Mouse (Mus musculus) stomach, embryonic 14.5 days (tissue): ENCODE measurements at regions not wholly inside any gene's neighbourhood (a gene's known extent, or its start where the extent isn't known, plus 50 kb on each side); places are given as distances from the start of the nearest gene placed in this dataset.

Source experiments
- ATAC-seq: fragments of 200-750 bp; cut with Nextera tagmentation; 2 replicates; pipeline ENCODE4 v1.8.0; 2017; ENCODE audit warnings: low read depth, moderate TSS enrichment; ENCODE audit not compliant: insufficient number of reproducible peaks, insufficient read depth, low FRiP score
- H3K27ac ChIP-seq: fragments of 300-500 bp; sonication (generic); 2 replicates; pipeline ENCODE4 v1.5.1; 2014; ENCODE audit warnings: mild to moderate bottlenecking, low read length, moderate library complexity, mixed read lengths
- H3K27me3 ChIP-seq: fragments of 300-500 bp; sonication (generic); 2 replicates; pipeline ENCODE4 v1.6.1; 2014; ENCODE audit warnings: low read length, control low read depth, mixed read lengths; ENCODE audit not compliant: control insufficient read depth, insufficient read depth
- H3K36me3 ChIP-seq: fragments of 300-500 bp; sonication (generic); 2 replicates; pipeline ENCODE4 v1.6.1; 2014; ENCODE audit warnings: mild to moderate bottlenecking, control low read depth, low read length, moderate library complexity, mixed read lengths; ENCODE audit not compliant: control insufficient read depth, insufficient read depth
- H3K4me1 ChIP-seq: fragments of 300-500 bp; sonication (generic); 2 replicates; pipeline ENCODE4 v1.6.1; 2014; ENCODE audit warnings: low read length, control low read depth, mixed read lengths; ENCODE audit not compliant: control insufficient read depth, insufficient read depth
- H3K4me2 ChIP-seq: fragments of 300-500 bp; sonication (generic); replicated peaks from 2 replicates; pipeline ENCODE4 v1.6.1; 2014; ENCODE audit warnings: low read depth, low read length, control low read depth
- H3K4me3 ChIP-seq: fragments of 300-500 bp; sonication (generic); 2 replicates; pipeline ENCODE4 v1.5.1; 2014; ENCODE audit warnings: low read depth, low read length, control low read depth
- H3K9ac ChIP-seq: fragments of 300-500 bp; sonication (generic); replicated peaks from 2 replicates; pipeline ENCODE4 v1.6.1; 2014; ENCODE audit warnings: low read depth, mild to moderate bottlenecking, control low read depth, low read length, moderate library complexity, mixed read lengths
- H3K9me3 ChIP-seq: fragments of 300-500 bp; sonication (generic); 2 replicates; pipeline ENCODE4 v1.6.1; 2016; ENCODE audit warnings: low read depth, low read length, control low read depth; ENCODE audit not compliant: control insufficient read depth
- WGBS: fragments of 180-500 bp; shearing (Covaris S2); extraction: QIAGEN DNeasy Blood & Tissue Kit; methylation state at CpG from one replicate; pipeline ENCODE4 v1.1.7; 2014; 5-methylcytosine and 5-hydroxymethylcytosine counted together

- no peak for ATAC-seq
- no peaks in the 10 kb centered on the region for H3K36me3 ChIP-seq
- H3K27ac ChIP-seq = no peak overlapping the region
- H3K4me3 ChIP-seq = no peak overlapping the region
- no peaks in the 10 kb centered on the region for H3K9me3 ChIP-seq
- 81% methylated on average over 10 of the region's 10 CpGs for WGBS
- no peaks in the 10 kb centered on the region for H3K4me1 ChIP-seq
- no peaks in the 10 kb centered on the region for H3K27me3 ChIP-seq
- H3K4me2 ChIP-seq = no peak overlapping the region
- no peak overlapping the region for H3K9ac ChIP-seq
These were observed 584.7 kb downstream of the Sqor start for GRCm38 (mm10) chr2:123349625-123350346.

GRCm38 (mm10) chr2:123364204-123364603, 599.2 kb downstream of the Sqor start:
- ATAC-seq = no peak

GRCm38 (mm10) chr2:123366571-123366970, 601.5 kb downstream of the Sqor start:
- H3K4me2 ChIP-seq = no peak overlapping the region
- no peaks in the 10 kb centered on the region for H3K4me1 ChIP-seq
- H3K4me3 ChIP-seq = no peak overlapping the region
- no peaks in the 10 kb centered on the region for H3K36me3 ChIP-seq
- no peaks in the 10 kb centered on the region for H3K27me3 ChIP-seq
- ATAC-seq = no peak
- H3K9ac ChIP-seq = no peak overlapping the region
- no peak overlapping the region for H3K27ac ChIP-seq
- 97% methylated on average over 2 of the region's 2 CpGs for WGBS
- no peaks in the 10 kb centered on the region for H3K9me3 ChIP-seq

More at GRCm38 (mm10) chr2:123364204-123364603, 599.2 kb downstream of the Sqor start:
- Histone ChIP-seq H3K36me3 (no peaks in the 10 kb centered on the region), H3K4me1 (no peaks in the 10 kb centered on the region), H3K4me3 (no peak overlapping the region), H3K9ac (no peak overlapping the region), H3K9me3 (no peaks in the 10 kb centered on the region), H3K4me2 (no peak overlapping the region), H3K27ac (no peak overlapping the region), H3K27me3 (no peaks in the 10 kb centered on the region)

GRCm38 (mm10) chr2:123385622-123386418, 620.8 kb downstream of the Sqor start:
- Histone ChIP-seq H3K4me1 (no peaks in the 10 kb centered on the region), H3K36me3 (no peaks in the 10 kb centered on the region), H3K4me2 (no peak overlapping the region), H3K27ac (no peak overlapping the region), H3K4me3 (no peak overlapping the region), H3K9ac (no peak overlapping the region), H3K27me3 (no peaks in the 10 kb centered on the region), H3K9me3 (no peaks in the 10 kb centered on the region)
- no peak for ATAC-seq
- WGBS = 78% methylated on average over 6 of the region's 6 CpGs

GRCm38 (mm10) chr2:123386773-123387604, 622.0 kb downstream of the Sqor start:
- no peak for ATAC-seq
- no peak overlapping the region for H3K4me2 ChIP-seq
- 67% methylated on average over 7 of the region's 7 CpGs for WGBS
- H3K4me1 ChIP-seq = no peaks in the 10 kb centered on the region
- H3K36me3 ChIP-seq = no peaks in the 10 kb centered on the region
- H3K9ac ChIP-seq = no peak overlapping the region
- no peaks in the 10 kb centered on the region for H3K27me3 ChIP-seq
- no peak overlapping the region for H3K4me3 ChIP-seq
- no peak overlapping the region for H3K27ac ChIP-seq
- H3K9me3 ChIP-seq = no peaks in the 10 kb centered on the region

GRCm38 (mm10) chr2:123390981-123391380, 625.9 kb downstream of the Sqor start:
- Histone ChIP-seq H3K36me3 (no peaks in the 10 kb centered on the region), H3K27me3 (no peaks in the 10 kb centered on the region), H3K4me3 (no peak overlapping the region), H3K4me2 (no peak overlapping the region), H3K9ac (no peak overlapping the region), H3K9me3 (no peaks in the 10 kb centered on the region), H3K27ac (no peak overlapping the region), H3K4me1 (no peaks in the 10 kb centered on the region)
- 80% methylated on average over 1 of the region's 1 CpGs for WGBS
- no peak for ATAC-seq

GRCm38 (mm10) chr2:123394296-123394695, 629.3 kb downstream of the Sqor start:
- WGBS = 87% methylated on average over 3 of the region's 3 CpGs
- no peaks in the 10 kb centered on the region for H3K36me3 ChIP-seq
- ATAC-seq = no peak
- no peak overlapping the region for H3K4me3 ChIP-seq
- H3K9ac ChIP-seq = no peak overlapping the region
- H3K4me1 ChIP-seq = no peaks in the 10 kb centered on the region
- no peak overlapping the region for H3K27ac ChIP-seq
- H3K4me2 ChIP-seq = no peak overlapping the region
- no peaks in the 10 kb centered on the region for H3K9me3 ChIP-seq
- H3K27me3 ChIP-seq = no peaks in the 10 kb centered on the region

- Histone ChIP-seq H3K4me1 (no peaks in the 10 kb centered on the region), H3K9me3 (no peaks in the 10 kb centered on the region), H3K4me3 (no peak overlapping the region), H3K27ac (no peak overlapping the region), H3K9ac (no peak overlapping the region), H3K27me3 (no peaks in the 10 kb centered on the region), H3K36me3 (no peaks in the 10 kb centered on the region), H3K4me2 (no peak overlapping the region)
- 63% methylated on average over 1 of the region's 1 CpGs for WGBS
- ATAC-seq = no peak
These were observed 632.5 kb downstream of the Sqor start for GRCm38 (mm10) chr2:123397551-123397950.
